Mouse (Mus musculus): Measurements from ENCODE around the gene Fhl2. TPM values are rescaled to one million over a fixed set of nuclear protein-coding genes. Genes with fewer than 3 reads are reported as not detected.
"Not testable (repeated sequence)": the region's sequence is repeated elsewhere in the genome, so short reads cannot be mapped to it uniquely, and the experiment has no call there.

The Fhl2 gene
- polyA plus RNA-seq, 1 experiment, result not detected

DNA sequence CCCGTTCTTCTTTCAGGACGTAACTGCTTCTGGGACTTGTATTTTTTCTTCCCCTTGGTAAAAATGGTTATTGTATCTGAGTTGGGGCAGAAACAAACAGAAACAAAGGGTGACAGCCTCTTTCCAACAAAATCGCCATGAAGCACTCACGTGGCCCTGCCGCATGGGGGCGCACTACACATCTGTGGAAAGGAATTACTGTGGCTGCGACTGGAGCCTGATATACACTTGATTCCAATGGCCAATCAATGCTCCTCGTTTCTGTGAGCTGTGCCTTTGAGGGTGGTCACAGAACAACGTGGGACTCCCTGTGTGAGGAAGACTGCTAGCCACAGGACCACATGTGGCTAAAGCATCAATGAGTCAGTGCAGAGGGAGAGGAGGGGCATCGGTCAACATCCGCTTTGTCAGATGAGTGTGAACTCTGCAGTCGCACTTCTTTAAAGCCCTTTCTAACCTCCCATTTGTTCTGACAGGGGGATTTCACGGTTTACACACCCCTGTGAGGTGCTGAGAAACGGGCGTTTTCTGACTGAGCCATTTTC, 58.4 kb downstream of the Fhl2 start:
- TF ChIP-seq CTCF (IDR thresholded peaks at IDR 0.05; ENCODE audit: insufficient read depth, low read depth, low read length) (no peak), POLR2A (IDR thresholded peaks at IDR 0.05; ENCODE audit: insufficient read depth, low read depth, low read length) (no peak)
- Histone ChIP-seq H3K4me3 (ENCODE audit: insufficient read depth, low read depth, low read length) (no peak overlapping the region), H3K27ac (ENCODE audit: insufficient read depth, low read depth, low read length) (no peak overlapping the region), H3K4me1 (ENCODE audit: control insufficient read depth, insufficient read depth, low read length) (peaks cover 14% of the 10 kb centered on the region)
- WGBS, result 77% methylated on average over 15 of the region's 15 CpGs

DNA sequence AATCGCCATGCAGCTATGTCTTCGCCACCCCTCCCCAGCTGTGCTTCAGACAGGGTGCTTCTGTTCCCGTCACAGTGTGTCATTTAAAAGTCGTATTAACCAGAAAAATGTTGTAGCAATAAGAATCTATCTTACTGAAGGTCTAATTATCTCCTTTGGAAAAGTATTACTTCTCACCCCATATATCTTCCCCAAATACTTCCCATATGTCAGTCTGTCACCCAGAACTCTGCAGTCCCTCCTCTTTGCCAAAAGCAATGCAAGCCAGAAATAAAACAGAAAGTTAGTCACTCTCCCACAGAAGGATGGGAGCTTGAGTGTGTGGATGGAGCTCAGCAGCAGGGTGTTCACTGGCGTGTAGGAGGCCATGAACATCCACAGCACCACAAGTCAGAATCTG, 59.5 kb downstream of the Fhl2 start:
- TF ChIP-seq POLR2A (IDR thresholded peaks at IDR 0.05; ENCODE audit: insufficient read depth, low read depth, low read length), result no peak
- no peak for TF ChIP-seq CTCF (IDR thresholded peaks at IDR 0.05; ENCODE audit: insufficient read depth, low read depth, low read length)
- WGBS, result 51% methylated on average over 5 of the region's 5 CpGs
- peaks cover 11% of the 10 kb centered on the region for H3K4me1 ChIP-seq (ENCODE audit: control insufficient read depth, insufficient read depth, low read length)
- H3K4me3 ChIP-seq (ENCODE audit: insufficient read depth, low read depth, low read length), result no peak overlapping the region
- H3K27ac ChIP-seq (ENCODE audit: insufficient read depth, low read depth, low read length), result no peak overlapping the region

DNA sequence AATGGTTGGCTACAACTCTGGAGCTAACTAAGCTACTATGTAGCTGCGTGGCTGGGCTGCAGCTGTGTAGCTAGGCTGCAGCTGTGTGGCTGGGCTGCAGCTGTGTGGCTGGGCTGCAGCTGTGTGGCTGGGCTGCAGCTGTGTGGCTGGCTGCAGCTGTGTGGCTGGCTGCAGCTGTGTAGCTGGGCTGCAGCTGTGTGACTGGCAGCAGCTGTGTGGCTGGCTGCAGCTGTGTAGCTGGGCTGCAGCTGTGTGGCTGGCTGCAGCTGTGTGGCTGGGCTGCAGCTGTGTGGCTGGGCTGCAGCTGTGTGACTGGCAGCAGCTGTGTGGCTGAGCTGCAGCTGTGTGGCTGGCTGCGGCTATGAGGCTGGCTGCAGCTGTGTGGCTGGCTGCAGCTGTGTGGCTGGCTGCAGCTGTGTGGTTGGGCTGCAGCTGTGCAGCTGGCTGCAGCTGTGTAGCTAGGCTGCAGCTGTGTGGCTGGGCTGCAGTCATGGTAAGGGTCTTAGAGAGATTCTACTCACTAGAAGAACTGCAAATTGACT, 60.2 kb downstream of the Fhl2 start:
- not testable (repeated sequence) for H3K4me3 ChIP-seq (ENCODE audit: insufficient read depth, low read depth, low read length); H3K4me1 ChIP-seq (ENCODE audit: control insufficient read depth, insufficient read depth, low read length)
- H3K27ac ChIP-seq (ENCODE audit: insufficient read depth, low read depth, low read length), result peak overlapping the region; percentile 28; the same call in 1 of the 2 replicates
- WGBS, result 75% methylated on average over 2 of the region's 2 CpGs

DNA sequence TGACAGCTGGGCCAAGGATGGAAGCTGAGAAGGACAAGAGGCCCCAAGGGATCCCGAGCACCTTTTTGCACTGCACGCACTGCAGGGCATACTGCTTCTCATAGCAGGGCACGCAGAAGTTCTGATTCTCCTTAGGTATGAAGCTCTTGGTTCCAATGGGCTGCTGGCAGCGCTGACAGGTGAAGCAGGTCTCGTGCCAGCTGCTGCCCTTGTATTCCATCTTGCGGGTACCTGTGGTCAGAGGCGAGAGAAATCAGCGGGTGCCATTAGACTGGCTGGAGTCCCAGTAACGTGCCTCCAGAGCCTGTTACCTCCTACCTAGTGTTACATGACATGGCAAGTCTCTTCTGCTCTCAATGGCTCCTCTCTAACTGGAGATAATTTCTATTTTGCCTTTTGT, 65.2 kb downstream of the Fhl2 start:
- Histone ChIP-seq H3K27ac (ENCODE audit: insufficient read depth, low read depth, low read length) (no peak overlapping the region), H3K4me1 (ENCODE audit: control insufficient read depth, insufficient read depth, low read length) (peaks cover 5% of the 10 kb centered on the region; the same call in 1 of the 2 replicates), H3K4me3 (ENCODE audit: insufficient read depth, low read depth, low read length) (no peak overlapping the region)
- WGBS, result 92% methylated on average over 9 of the region's 9 CpGs
- TF ChIP-seq POLR2A (IDR thresholded peaks at IDR 0.05; ENCODE audit: insufficient read depth, low read depth, low read length) (no peak), CTCF (IDR thresholded peaks at IDR 0.05; ENCODE audit: insufficient read depth, low read depth, low read length) (no peak)

DNA sequence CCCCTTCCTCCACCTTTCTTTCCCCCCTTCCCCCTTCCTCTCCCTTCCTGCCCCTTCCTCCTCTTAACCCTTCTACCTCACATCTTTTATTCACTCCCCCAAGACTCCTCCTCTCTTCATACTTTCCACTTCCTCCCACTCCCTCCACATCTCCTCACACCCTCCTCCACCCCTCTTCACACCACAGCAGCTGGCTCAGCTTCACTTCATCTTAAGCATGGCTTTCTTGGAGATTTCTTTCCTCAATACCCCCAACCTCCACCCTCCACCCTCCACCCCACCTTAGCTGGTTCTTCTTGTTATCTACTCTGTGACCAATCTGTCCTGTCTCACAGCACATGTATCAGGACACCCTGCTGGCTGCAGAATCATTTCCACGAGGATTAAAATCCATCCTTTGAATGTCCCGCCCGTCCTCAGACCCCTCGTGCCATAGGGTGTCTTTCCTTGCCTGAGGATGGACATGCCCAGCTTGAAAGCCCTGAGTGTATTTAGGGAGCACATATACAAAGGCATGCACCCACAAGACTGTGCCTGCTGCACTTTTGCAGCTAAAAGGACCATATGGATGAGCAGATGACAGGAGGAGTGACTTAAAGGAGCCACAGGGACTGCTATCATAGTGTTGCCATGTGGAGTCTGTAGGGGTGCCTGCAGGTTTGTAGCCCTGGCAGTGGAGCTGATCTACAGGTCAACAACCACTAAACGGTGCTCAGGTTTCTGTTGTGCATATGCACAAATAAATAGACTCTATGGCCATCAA, 66.4 kb downstream of the Fhl2 start:
- Histone ChIP-seq H3K4me3 (ENCODE audit: insufficient read depth, low read depth, low read length) (no peak overlapping the region), H3K27ac (ENCODE audit: insufficient read depth, low read depth, low read length) (no peak overlapping the region), H3K4me1 (ENCODE audit: control insufficient read depth, insufficient read depth, low read length) (peaks cover 5% of the 10 kb centered on the region; the same call in 1 of the 2 replicates)
- TF ChIP-seq CTCF (IDR thresholded peaks at IDR 0.05; ENCODE audit: insufficient read depth, low read depth, low read length) (no peak), POLR2A (IDR thresholded peaks at IDR 0.05; ENCODE audit: insufficient read depth, low read depth, low read length) (no peak)
- 75% methylated on average over 5 of the region's 5 CpGs for WGBS

DNA sequence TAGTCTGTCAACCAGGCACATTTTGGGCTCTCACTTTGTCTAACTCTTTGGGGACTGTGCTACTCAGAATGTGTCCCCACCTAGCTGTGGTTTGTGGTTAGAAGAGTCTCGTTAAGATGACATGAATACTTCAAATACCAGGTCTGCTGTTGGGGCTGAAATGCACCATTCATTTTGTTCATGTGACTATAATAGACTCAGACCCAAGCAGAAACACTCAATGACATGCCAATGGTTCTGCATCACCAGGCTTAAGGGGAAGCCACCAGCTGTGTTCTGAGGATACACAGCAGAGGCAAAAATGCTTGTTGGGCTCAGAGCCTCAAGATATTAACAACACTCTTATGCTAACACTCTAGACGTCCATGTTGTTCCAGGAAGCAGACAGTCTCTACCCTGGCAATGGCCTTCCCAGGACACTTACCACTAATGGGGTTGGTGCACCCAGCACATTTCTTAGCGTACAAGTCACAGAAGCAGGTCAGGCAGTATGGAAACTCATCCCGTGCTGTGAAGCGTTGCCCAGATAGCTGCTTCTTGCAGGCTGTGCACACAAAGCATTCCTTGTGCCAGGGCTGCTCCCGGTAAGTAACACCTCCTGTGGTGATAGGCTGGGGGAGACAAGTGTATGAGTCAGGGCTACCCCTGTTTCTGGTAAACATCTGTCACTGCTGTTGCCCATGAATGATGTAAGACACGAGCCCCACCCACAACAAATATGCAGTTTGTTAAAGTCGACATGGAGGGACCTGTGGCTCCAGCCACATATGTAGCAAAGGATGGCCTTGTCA, 68.8 kb downstream of the Fhl2 start:
- Histone ChIP-seq H3K4me1 (ENCODE audit: control insufficient read depth, insufficient read depth, low read length) (peaks cover 5% of the 10 kb centered on the region; the same call in 1 of the 2 replicates), H3K27ac (ENCODE audit: insufficient read depth, low read depth, low read length) (no peak overlapping the region), H3K4me3 (ENCODE audit: insufficient read depth, low read depth, low read length) (no peak overlapping the region)
- no peak for TF ChIP-seq CTCF (IDR thresholded peaks at IDR 0.05; ENCODE audit: insufficient read depth, low read depth, low read length)
- TF ChIP-seq POLR2A (IDR thresholded peaks at IDR 0.05; ENCODE audit: insufficient read depth, low read depth, low read length), result no peak
- WGBS, result 66% methylated on average over 8 of the region's 8 CpGs

DNA sequence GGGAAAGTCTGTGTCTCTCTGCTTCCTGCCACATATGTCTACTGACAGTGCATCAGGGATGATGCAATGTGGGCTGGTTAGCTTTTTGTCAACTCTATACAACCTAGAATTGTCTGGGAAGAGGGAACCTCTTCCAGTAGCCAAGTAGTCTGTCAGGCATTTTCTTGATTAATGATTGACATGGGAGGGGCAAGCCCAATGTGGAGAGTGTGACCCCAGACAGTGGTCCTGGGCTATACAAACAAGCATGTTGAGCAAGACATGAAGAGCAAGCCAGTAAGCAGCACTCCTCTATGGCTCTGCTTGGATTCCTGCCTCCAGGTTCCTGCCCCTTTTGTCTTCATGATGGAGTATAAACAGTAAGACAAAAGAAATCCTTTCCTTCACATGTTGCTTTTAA, 69.6 kb downstream of the Fhl2 start:
- H3K4me3 ChIP-seq (ENCODE audit: insufficient read depth, low read depth, low read length), result no peak overlapping the region
- peaks cover 5% of the 10 kb centered on the region; the same call in 1 of the 2 replicates for H3K4me1 ChIP-seq (ENCODE audit: control insufficient read depth, insufficient read depth, low read length)
- no peak for TF ChIP-seq CTCF (IDR thresholded peaks at IDR 0.05; ENCODE audit: insufficient read depth, low read depth, low read length)
- TF ChIP-seq POLR2A (IDR thresholded peaks at IDR 0.05; ENCODE audit: insufficient read depth, low read depth, low read length), result no peak
- H3K27ac ChIP-seq (ENCODE audit: insufficient read depth, low read depth, low read length), result no peak overlapping the region

DNA sequence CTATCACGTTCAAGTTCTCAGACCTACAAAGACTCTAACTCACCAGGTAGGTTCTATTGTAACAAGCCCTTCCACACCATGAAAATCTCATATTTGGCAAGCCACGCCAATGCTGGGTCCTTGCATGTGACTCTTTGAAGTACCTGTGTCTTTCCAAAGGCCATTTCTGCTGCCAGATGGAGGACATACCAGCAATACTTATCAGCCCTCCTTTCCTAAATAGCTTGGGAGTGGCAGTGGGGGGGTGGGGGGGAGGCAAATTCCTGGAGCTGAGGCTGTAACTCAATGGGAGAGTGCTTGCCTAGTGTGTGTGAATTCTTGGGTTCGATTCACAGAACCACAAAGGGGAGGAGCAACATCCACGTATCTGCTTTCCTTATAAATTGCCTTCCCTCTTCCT, 72.1 kb downstream of the Fhl2 start:
- TF ChIP-seq POLR2A (IDR thresholded peaks at IDR 0.05; ENCODE audit: insufficient read depth, low read depth, low read length), result no peak
- TF ChIP-seq CTCF (IDR thresholded peaks at IDR 0.05; ENCODE audit: insufficient read depth, low read depth, low read length), result no peak
- WGBS, result 90% methylated on average over 4 of the region's 4 CpGs
- H3K27ac ChIP-seq (ENCODE audit: insufficient read depth, low read depth, low read length), result no peak overlapping the region
- no peaks in the 10 kb centered on the region for H3K4me1 ChIP-seq (ENCODE audit: control insufficient read depth, insufficient read depth, low read length)
- no peak overlapping the region for H3K4me3 ChIP-seq (ENCODE audit: insufficient read depth, low read depth, low read length)

DNA sequence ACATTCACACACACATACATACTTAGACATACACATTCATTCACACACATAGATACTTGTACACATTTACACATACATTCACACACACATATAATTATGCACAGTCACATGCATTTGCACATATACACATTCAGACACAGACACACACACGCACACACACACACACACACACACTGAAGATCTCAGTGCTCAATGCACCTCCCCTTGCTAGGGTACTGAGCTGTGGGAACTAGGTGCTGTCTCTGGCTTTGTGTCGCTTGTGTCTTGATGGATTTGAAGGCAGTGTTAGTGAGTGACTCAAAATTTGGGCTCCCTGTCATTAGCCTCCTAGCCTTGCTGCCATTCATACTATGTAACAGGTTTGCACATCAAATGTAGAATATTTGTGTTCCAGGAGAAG, 74.2 kb downstream of the Fhl2 start:
- 89% methylated on average over 2 of the region's 2 CpGs for WGBS
- no peak for TF ChIP-seq POLR2A (IDR thresholded peaks at IDR 0.05; ENCODE audit: insufficient read depth, low read depth, low read length)
- no peak for TF ChIP-seq CTCF (IDR thresholded peaks at IDR 0.05; ENCODE audit: insufficient read depth, low read depth, low read length)

More for the DNA sequence above, 74.2 kb downstream of the Fhl2 start:
- H3K27ac ChIP-seq (ENCODE audit: insufficient read depth, low read depth, low read length), result no peak overlapping the region
- no peaks in the 10 kb centered on the region for H3K4me1 ChIP-seq (ENCODE audit: control insufficient read depth, insufficient read depth, low read length)
- no peak overlapping the region for H3K4me3 ChIP-seq (ENCODE audit: insufficient read depth, low read depth, low read length)

Data from olfactory bulb, adult 2 months (tissue).